Mouse (Mus musculus) heart, adult 2 months (tissue): ENCODE measurements around the gene Ribc1.

ENCODE experiments used
- CTCF ChIP-seq: fragments of 200-600 bp; IDR thresholded peaks from 2 replicates; pipeline ENCODE4 v1.8.1; 2022; ENCODE audit warnings: antibody characterized with exemption, mild to moderate bottlenecking, moderate library complexity
- EP300 ChIP-seq: fragments of 200-500 bp; IDR thresholded peaks from 2 replicates; pipeline ENCODE4 v1.6.1; 2011; ENCODE audit warnings: low read depth, low read length, control low read depth; ENCODE audit not compliant: insufficient read depth
- POLR2A ChIP-seq: fragments of 200-500 bp; IDR thresholded peaks from 2 replicates; pipeline ENCODE4 v1.6.1; 2011; ENCODE audit warnings: mild to moderate bottlenecking, low read depth, low read length, control low read depth; ENCODE audit not compliant: insufficient read depth

- TF ChIP-seq CTCF (no peak), POLR2A (no peak), EP300 (no peak)
Observed at GRCm38 (mm10) chrX:152017186-152017585, 1.1 kb upstream of the Ribc1 start.
